Mouse (Mus musculus) intestine, postnatal 0 days (tissue): ENCODE measurements around the gene Trim11. TPM values are rescaled to one million over a fixed set of nuclear protein-coding genes. Genes with fewer than 3 reads are reported as not detected.

Experiments used
- ATAC-seq: fragments of 200-750 bp; cut with Nextera tagmentation; 2 replicates; pipeline ENCODE4 v1.8.0; 2017; ENCODE audit warnings: mild to moderate bottlenecking, moderate TSS enrichment, moderate library complexity
- H3K27ac ChIP-seq: fragments of 300-500 bp; sonication (generic); 2 replicates; pipeline ENCODE4 v1.5.1; 2014; ENCODE audit warnings: mild to moderate bottlenecking, low read depth, low read length, moderate library complexity
- H3K27me3 ChIP-seq: fragments of 300-500 bp; sonication (generic); replicated peaks from 2 replicates; pipeline ENCODE4 v1.6.1; 2014; ENCODE audit warnings: low read length, mixed read lengths; ENCODE audit not compliant: control insufficient read depth, insufficient read depth
- H3K36me3 ChIP-seq: fragments of 300-500 bp; sonication (generic); 2 replicates; pipeline ENCODE4 v1.6.1; 2014; ENCODE audit warnings: mild to moderate bottlenecking, moderate library complexity; ENCODE audit not compliant: control insufficient read depth, insufficient read depth
- H3K4me1 ChIP-seq: fragments of 300-500 bp; sonication (generic); replicated peaks from 2 replicates; pipeline ENCODE4 v1.6.1; 2014; ENCODE audit warnings: antibody characterized with exemption, low read length, mixed read lengths; ENCODE audit not compliant: control insufficient read depth, insufficient read depth
- H3K4me2 ChIP-seq: fragments of 300-500 bp; sonication (generic); replicated peaks from 2 replicates; pipeline ENCODE4 v1.6.1; 2014; ENCODE audit warnings: low read depth, mild to moderate bottlenecking, moderate library complexity
- H3K4me3 ChIP-seq: fragments of 300-500 bp; sonication (generic); 2 replicates; pipeline ENCODE4 v1.5.1; 2014; ENCODE audit warnings: low read depth, low read length
- H3K9ac ChIP-seq: fragments of 300-500 bp; sonication (generic); 2 replicates; pipeline ENCODE4 v1.6.1; 2014; ENCODE audit warnings: mild to moderate bottlenecking, low read depth, low read length
- H3K9me3 ChIP-seq: fragments of 300-500 bp; sonication (generic); 2 replicates; pipeline ENCODE4 v1.6.1; 2016; ENCODE audit warnings: mixed run types; ENCODE audit not compliant: control insufficient read depth
- CTCF ChIP-seq: sonication (generic); IDR thresholded peaks from 2 replicates; pipeline ENCODE4 v1.5.1; 2016; ENCODE audit warnings: low read depth, mild to moderate bottlenecking, control low read depth, antibody characterized with exemption, moderate library complexity
- WGBS: fragments of 180-500 bp; shearing (Covaris S2); extraction: QIAGEN DNeasy Blood & Tissue Kit; methylation state at CpG from one replicate; pipeline ENCODE4 v1.1.7; 2014; 5-methylcytosine and 5-hydroxymethylcytosine counted together
- polyA plus RNA-seq: library from polyadenylated mRNA; unstranded; fragments of >200 nt; fragmentation: Nextera tagmentation; extraction: Ambion mirVana; gene quantifications from 2 replicates; pipeline ENCODE4 v1.2.1, GENCODE M21; 2015

Trim11 gene
- polyA plus RNA-seq, 1 experiment from 2014 or later = 8.9 TPM

DNA sequence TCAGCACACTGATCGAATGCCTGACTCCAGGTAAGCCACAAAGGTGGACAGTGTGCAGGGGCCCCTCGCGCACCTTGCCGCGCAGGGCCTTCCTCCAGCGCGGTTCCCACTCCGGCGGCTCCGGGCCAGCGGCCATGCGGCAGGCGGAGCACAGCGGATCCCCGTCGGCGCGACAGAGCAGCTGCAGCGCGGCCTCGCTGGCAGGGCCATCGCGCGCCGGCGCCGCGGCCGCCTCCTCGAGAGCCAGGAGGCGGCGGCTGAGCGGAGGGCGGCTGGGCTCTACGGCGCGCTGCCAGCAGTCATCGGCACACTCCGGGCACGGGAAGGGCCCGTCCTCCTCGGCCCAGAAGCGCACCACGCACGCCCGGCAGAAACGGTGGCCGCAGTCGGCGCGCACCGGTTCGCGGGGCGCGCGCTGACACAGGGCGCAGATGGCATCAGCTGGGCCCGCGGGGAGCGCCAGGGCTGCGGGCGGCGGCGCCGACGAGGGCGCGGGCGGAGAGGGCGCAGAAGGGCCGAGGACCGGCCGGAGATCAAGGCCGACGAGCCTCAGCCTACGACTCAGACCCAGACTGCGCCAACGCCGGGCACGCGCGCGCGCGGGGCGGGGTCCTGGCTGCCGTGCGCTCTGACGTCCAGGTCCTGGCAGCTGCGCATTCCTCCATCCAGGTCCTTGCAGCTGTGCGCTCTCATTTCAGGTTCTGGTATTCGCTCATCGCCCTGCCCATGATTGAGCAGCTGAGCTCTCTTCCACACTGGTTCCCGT lies 39.4 kb upstream of the Trim11 start, which contains the start of gene Rnf187:
Gene Rnf187, minus strand, starts transcription at position 595 of the 766 bp plus-strand sequence.
- peak; percentile 98 for ATAC-seq
- Histone ChIP-seq H3K27ac (peak within 1 kb of the TSS; percentile 91), H3K4me3 (peak within 1 kb of the TSS; percentile 84), H3K4me1 (no peaks in the 10 kb centered on the region), H3K9me3 (no peaks in the 10 kb centered on the region), H3K27me3 (no peaks in the 10 kb centered on the region), H3K4me2 (peak within 1 kb of the TSS; percentile 98), H3K9ac (peak within 1 kb of the TSS; percentile 89), H3K36me3 (peaks cover 25% of the 10 kb centered on the region)
- WGBS = under 1% methylated on average over 95 of the region's 95 CpGs
- TF ChIP-seq CTCF = no peak

DNA sequence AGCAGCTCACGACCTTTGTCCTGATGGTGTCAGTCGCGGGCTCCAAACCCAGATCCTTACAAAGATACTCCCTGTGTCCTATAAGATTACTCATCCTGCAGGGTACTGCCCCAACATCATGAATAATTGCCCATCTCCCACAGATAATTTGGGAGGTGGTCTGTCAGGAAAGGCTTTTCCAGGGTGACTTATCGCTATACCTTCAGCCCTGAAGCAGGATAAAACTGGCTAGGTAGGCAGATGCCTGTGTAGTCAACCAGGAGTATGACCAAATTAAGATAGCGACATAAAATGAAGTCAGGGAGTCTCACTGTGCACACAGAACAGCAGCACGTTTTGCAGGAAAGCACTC lies 38.8 kb upstream of the Trim11 start:
- H3K9ac ChIP-seq = no peak overlapping the region
- H3K36me3 ChIP-seq = peaks cover 19% of the 10 kb centered on the region; the same call in 1 of the 2 replicates
- WGBS = 8% methylated on average over 6 of the region's 6 CpGs
- H3K27ac ChIP-seq = peak overlapping the region; percentile 91; the same call in 1 of the 2 replicates
- peak overlapping the region; percentile 98 for H3K4me2 ChIP-seq
- TF ChIP-seq CTCF = peak; percentile 19; the same call in 1 of the 2 replicates
- no peaks in the 10 kb centered on the region for H3K4me1 ChIP-seq
- no peaks in the 10 kb centered on the region for H3K9me3 ChIP-seq
- peak overlapping the region; percentile 84 for H3K4me3 ChIP-seq
- no peaks in the 10 kb centered on the region for H3K27me3 ChIP-seq
- ATAC-seq = no peak

DNA sequence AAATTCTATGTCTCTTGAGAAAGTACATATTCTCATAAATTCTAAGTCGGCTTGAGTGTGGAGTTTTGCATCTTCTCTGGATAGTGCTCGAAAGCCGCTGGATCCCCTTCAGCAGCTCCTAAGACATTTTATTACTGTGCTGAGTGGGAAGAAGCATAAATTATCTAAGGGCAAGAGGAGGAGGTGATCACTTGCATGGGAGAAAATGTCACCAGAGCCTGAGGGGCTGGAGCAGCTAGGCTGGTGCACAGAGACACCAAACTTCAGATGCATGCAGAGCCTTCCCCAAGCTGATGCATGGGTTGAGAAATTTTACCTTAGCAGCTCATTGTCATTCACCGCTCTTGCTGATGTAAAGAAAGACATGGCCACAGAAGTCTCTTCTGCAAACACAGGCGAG lies 33.8 kb upstream of the Trim11 start:
- no peak overlapping the region for H3K27ac ChIP-seq
- no peak overlapping the region for H3K4me3 ChIP-seq
- no peak overlapping the region for H3K9ac ChIP-seq
- H3K4me1 ChIP-seq = no peaks in the 10 kb centered on the region
- H3K27me3 ChIP-seq = 0 out of 2 replicates have a peak, but pooled peaks cover 1% of the 10 kb centered on the region
- H3K9me3 ChIP-seq = no peaks in the 10 kb centered on the region
- H3K36me3 ChIP-seq = no peaks in the 10 kb centered on the region
- WGBS = 81% methylated on average over 5 of the region's 5 CpGs
- no peak for ATAC-seq
- no peak for TF ChIP-seq CTCF
- no peak overlapping the region for H3K4me2 ChIP-seq

DNA sequence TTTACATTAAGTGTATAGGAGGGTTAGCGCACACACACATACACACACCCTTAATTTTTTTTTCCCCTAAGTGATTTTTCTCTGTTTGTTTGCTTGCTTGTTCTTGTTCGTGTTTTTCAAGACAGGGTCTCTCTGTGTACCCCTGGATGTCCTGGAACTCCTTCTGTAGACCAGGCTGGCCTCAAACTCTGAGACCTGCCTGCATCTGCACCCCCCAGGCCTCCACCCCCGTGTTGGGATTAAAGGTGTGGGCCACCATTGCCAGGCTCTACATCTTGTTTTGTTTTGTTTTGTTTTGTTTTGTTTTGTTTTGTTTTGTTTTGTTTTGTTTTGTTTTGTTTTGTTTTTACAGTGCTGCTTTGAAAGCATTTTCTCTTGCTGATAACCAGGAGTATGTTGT lies 30.6 kb upstream of the Trim11 start:
- no peak overlapping the region for H3K4me3 ChIP-seq
- H3K9ac ChIP-seq = no peak overlapping the region
- no peaks in the 10 kb centered on the region for H3K36me3 ChIP-seq
- no peak overlapping the region; the same call in 1 of the 2 replicates for H3K4me2 ChIP-seq
- no peaks in the 10 kb centered on the region for H3K9me3 ChIP-seq
- WGBS = 82% methylated on average over 3 of the region's 3 CpGs
- H3K27me3 ChIP-seq = 0 out of 2 replicates have a peak, but pooled peaks cover 3% of the 10 kb centered on the region
- ATAC-seq = no peak
- H3K27ac ChIP-seq = no peak overlapping the region
- no peaks in the 10 kb centered on the region for H3K4me1 ChIP-seq
- TF ChIP-seq CTCF = no peak

DNA sequence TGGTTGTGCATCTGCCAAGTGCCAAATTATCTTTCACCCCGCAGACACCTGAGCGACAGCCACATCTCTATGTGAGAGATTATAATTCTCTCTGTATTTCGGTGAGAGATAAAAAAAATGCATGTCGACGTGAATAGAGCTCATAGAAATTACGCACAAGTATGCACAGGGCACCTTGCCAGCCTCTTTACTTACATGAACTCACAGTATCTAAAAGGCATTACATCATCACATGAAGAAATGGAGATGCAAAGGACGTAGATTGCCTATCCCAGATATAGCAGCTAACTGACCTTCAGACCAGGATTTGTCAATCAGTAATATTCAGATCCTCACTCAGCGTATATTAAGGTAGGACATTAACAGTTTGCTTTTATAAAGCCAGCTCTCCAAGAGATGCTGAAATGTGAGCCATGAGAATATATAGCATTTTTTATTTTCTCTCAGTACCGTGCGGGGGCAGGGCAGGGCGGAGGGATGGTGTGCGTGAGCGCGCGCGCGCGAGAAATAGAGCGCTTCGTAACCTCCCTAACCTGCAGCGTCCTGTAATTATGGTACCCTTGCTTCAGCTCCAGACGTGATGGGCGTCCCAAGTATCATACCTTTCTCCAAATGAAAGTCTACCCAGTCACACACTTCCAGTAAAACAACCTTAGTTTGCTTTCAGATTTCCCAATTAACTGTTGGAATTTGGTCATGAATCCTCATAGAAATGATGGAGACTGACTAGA lies 29.9 kb upstream of the Trim11 start:
- 9% methylated on average over 23 of the region's 23 CpGs for WGBS
- H3K4me1 ChIP-seq = no peaks in the 10 kb centered on the region
- peak overlapping the region; percentile 28 for H3K4me3 ChIP-seq
- no peaks in the 10 kb centered on the region for H3K9me3 ChIP-seq
- peak; percentile 34; the same call in 1 of the 2 replicates for ATAC-seq
- H3K9ac ChIP-seq = no peak overlapping the region
- no peak for TF ChIP-seq CTCF
- 0 out of 2 replicates have a peak, but pooled peaks cover 3% of the 10 kb centered on the region for H3K27me3 ChIP-seq
- no peak overlapping the region for H3K27ac ChIP-seq
- H3K4me2 ChIP-seq = peak overlapping the region; percentile 54
- H3K36me3 ChIP-seq = no peaks in the 10 kb centered on the region
